Mouse (Mus musculus): ENCODE measurements at regions not wholly inside any gene's neighbourhood (a gene's known extent, or its start where the extent isn't known, plus 50 kb on each side); places are given as distances from the start of the nearest gene placed in this dataset.
A peak's percentile ranks its signal among the peaks of the same experiment; 100 is the strongest.

GRCm38 (mm10) chr12:70713499-70714280 lies 111.6 kb upstream of the Frmd6 start:
- ATAC-seq (ENCODE audit: low TSS enrichment), result peak; percentile 64

- peak; percentile 53 for ATAC-seq (ENCODE audit: low TSS enrichment)
These were observed 111.0 kb upstream of the Frmd6 start for GRCm38 (mm10) chr12:70714281-70714679.

GRCm38 (mm10) chr12:70715836-70716235 lies 109.5 kb upstream of the Frmd6 start:
- no peak for ATAC-seq (ENCODE audit: low TSS enrichment)

- ATAC-seq (ENCODE audit: low TSS enrichment), result no peak
These were observed 106.7 kb upstream of the Frmd6 start for GRCm38 (mm10) chr12:70718602-70719001.

GRCm38 (mm10) chr12:70719255-70719654 lies 106.1 kb upstream of the Frmd6 start:
- ATAC-seq (ENCODE audit: low TSS enrichment), result no peak

GRCm38 (mm10) chr12:70720178-70720894 lies 105.0 kb upstream of the Frmd6 start:
- peak; percentile 85 for ATAC-seq (ENCODE audit: low TSS enrichment)

- no peak for ATAC-seq (ENCODE audit: low TSS enrichment)
These were observed 100.0 kb upstream of the Frmd6 start for GRCm38 (mm10) chr12:70725326-70725725.

- ATAC-seq (ENCODE audit: low TSS enrichment), result peak; percentile 92
These were observed 97.6 kb upstream of the Frmd6 start for GRCm38 (mm10) chr12:70727496-70728259.

- no peak for ATAC-seq (ENCODE audit: low TSS enrichment)
These were observed 96.9 kb upstream of the Frmd6 start for GRCm38 (mm10) chr12:70728407-70728806.

GRCm38 (mm10) chr12:70729961-70730360 lies 95.4 kb upstream of the Frmd6 start:
- no peak for ATAC-seq (ENCODE audit: low TSS enrichment)

- ATAC-seq (ENCODE audit: low TSS enrichment), result no peak
These were observed 93.8 kb upstream of the Frmd6 start for GRCm38 (mm10) chr12:70731498-70731897.

GRCm38 (mm10) chr12:70732591-70732990 lies 92.7 kb upstream of the Frmd6 start:
- ATAC-seq (ENCODE audit: low TSS enrichment), result no peak

GRCm38 (mm10) chr12:70738554-70738953 lies 86.8 kb upstream of the Frmd6 start:
- ATAC-seq (ENCODE audit: low TSS enrichment), result no peak

- ATAC-seq (ENCODE audit: low TSS enrichment), result no peak
These were observed 86.0 kb upstream of the Frmd6 start for GRCm38 (mm10) chr12:70739316-70739715.

GRCm38 (mm10) chr12:70739766-70740165 lies 85.5 kb upstream of the Frmd6 start:
- no peak for ATAC-seq (ENCODE audit: low TSS enrichment)

- no peak for ATAC-seq (ENCODE audit: low TSS enrichment)
These were observed 82.5 kb upstream of the Frmd6 start for GRCm38 (mm10) chr12:70742836-70743235.

- no peak for ATAC-seq (ENCODE audit: low TSS enrichment)
These were observed 79.6 kb upstream of the Frmd6 start for GRCm38 (mm10) chr12:70745681-70746080.

- no peak for ATAC-seq (ENCODE audit: low TSS enrichment)
These were observed 75.7 kb upstream of the Frmd6 start for GRCm38 (mm10) chr12:70749651-70750050.

- no peak for ATAC-seq (ENCODE audit: low TSS enrichment)
These were observed 74.4 kb upstream of the Frmd6 start for GRCm38 (mm10) chr12:70750651-70751578.

GRCm38 (mm10) chr12:70752266-70752910 lies 72.9 kb upstream of the Frmd6 start:
- peak; percentile 71 for ATAC-seq (ENCODE audit: low TSS enrichment)

GRCm38 (mm10) chr12:70752911-70753290 lies 72.4 kb upstream of the Frmd6 start:
- ATAC-seq (ENCODE audit: low TSS enrichment), result no peak

Measured in frontal cortex, adult (tissue).